Mouse (Mus musculus) liver, embryonic 18 days (tissue): ENCODE data around the gene Gm5478. TPM values are rescaled to one million over a fixed set of nuclear protein-coding genes. Genes with fewer than 3 reads are reported as not detected.

Source experiments
- polyA plus RNA-seq: library from polyadenylated mRNA; depleted of rRNA; stranded (reverse); fragments of >200 nt; gene quantifications from 2 replicates; pipeline ENCODE4 v1.2.3, GENCODE M21; 2012; rRNA removed

Gm5478 gene
- polyA plus RNA-seq, result not detected in 2 replicates

GRCm38 (mm10) chr15:101647280-101647679 lies at the start of gene Gm5478:
Gm5478 (minus strand) TSS chr15:101647380.

GRCm38 (mm10) chr15:101694207-101694606 lies 47.0 kb upstream of the Gm5478 start, which contains the start of gene Krt6a:
Krt6a (minus strand) TSS chr15:101694307.

GRCm38 (mm10) chr15:101680187-101680586 lies 33.0 kb upstream of the Gm5478 start, which contains the start of gene Krt6b:
Krt6b (minus strand) TSS chr15:101680287.

GRCm38 (mm10) chr15:101627884-101628283 lies 19.3 kb downstream of the Gm5478 start, which contains the start of gene Gm5414:
Gm5414 (minus strand) TSS chr15:101628188.

Other genes starting within 250 kb of the Gm5478 start
- 2.6 and 3.0 TPM in 2 replicates for gene Krt7, start 236.3 kb downstream of the Gm5478 start, polyA plus RNA-seq
- not detected in 2 replicates for gene Krt87, start 208.6 kb downstream of the Gm5478 start, polyA plus RNA-seq
- not detected in 2 replicates for gene Krt88, start 199.6 kb downstream of the Gm5478 start, polyA plus RNA-seq
- not detected in 2 replicates for gene Krt81, start 183.6 kb downstream of the Gm5478 start, polyA plus RNA-seq
- gene Krt86, start 173.9 kb downstream of the Gm5478 start, polyA plus RNA-seq, result 0.07 and 0.22 TPM in 2 replicates
- gene Krt83, start 155.9 kb downstream of the Gm5478 start, polyA plus RNA-seq, result 0.85 and 1.1 TPM in 2 replicates
- not detected in 2 replicates for gene Gm49425, start 130.1 kb downstream of the Gm5478 start, polyA plus RNA-seq
- gene Krt84, start 114.6 kb downstream of the Gm5478 start, polyA plus RNA-seq, result not detected in 2 replicates
- not detected in 2 replicates for gene Krt82, start 96.7 kb downstream of the Gm5478 start, polyA plus RNA-seq
- gene Krt90, start 84.4 kb downstream of the Gm5478 start, polyA plus RNA-seq, result not detected in 2 replicates
- gene Krt75, start 73.5 kb downstream of the Gm5478 start, polyA plus RNA-seq, result not detected in 2 replicates
- not detected in 2 replicates for gene Gm5414, start 19.2 kb downstream of the Gm5478 start, polyA plus RNA-seq
- gene Krt6b, start 32.9 kb upstream of the Gm5478 start, polyA plus RNA-seq, result not detected in 2 replicates
- not detected in 2 replicates for gene Krt6a, start 46.9 kb upstream of the Gm5478 start, polyA plus RNA-seq
- not detected in 2 replicates for gene Krt5, start 65.5 kb upstream of the Gm5478 start, polyA plus RNA-seq
- not detected in 2 replicates for gene Krt71, start 95.7 kb upstream of the Gm5478 start, polyA plus RNA-seq
- not detected in 2 replicates for gene Krt72, start 139.1 kb upstream of the Gm5478 start, polyA plus RNA-seq
- not detected in 2 replicates for gene Krt73, start 155.0 kb upstream of the Gm5478 start, polyA plus RNA-seq
- gene Krt2, start 170.8 kb upstream of the Gm5478 start, polyA plus RNA-seq, result not detected in 2 replicates
- 0.02 TPM in 1 of 2 replicates, not detected in the other for gene Krt1, start 203.4 kb upstream of the Gm5478 start, polyA plus RNA-seq
- not detected in 2 replicates for gene Krt77, start 222.3 kb upstream of the Gm5478 start, polyA plus RNA-seq
- not detected in 2 replicates for gene Krt76, start 245.5 kb upstream of the Gm5478 start, polyA plus RNA-seq